Mouse (Mus musculus) testis, adult 2 months (tissue): ENCODE measurements around the gene Card9. TPM values are rescaled to one million over a fixed set of nuclear protein-coding genes. Genes with fewer than 3 reads are reported as not detected.
A peak's percentile ranks its signal among the peaks of the same experiment; 100 is the strongest.

Experiments
- H3K27ac ChIP-seq: fragments of 200-500 bp; 2 replicates; pipeline ENCODE4 v1.5.1; 2012; ENCODE audit warnings: low read depth, low read length; ENCODE audit not compliant: control insufficient read depth, insufficient read depth
- H3K27me3 ChIP-seq: fragments of 200-500 bp; 2 replicates; pipeline ENCODE4 v1.6.1; 2012; ENCODE audit warnings: mild to moderate bottlenecking, low read length, moderate library complexity; ENCODE audit not compliant: control insufficient read depth, insufficient read depth
- H3K36me3 ChIP-seq: fragments of 200-500 bp; 2 replicates; pipeline ENCODE4 v1.6.1; 2012; ENCODE audit warnings: mild to moderate bottlenecking, low read length; ENCODE audit not compliant: control insufficient read depth, insufficient read depth
- H3K4me1 ChIP-seq: fragments of 200-500 bp; 2 replicates; pipeline ENCODE4 v1.6.1; 2012; ENCODE audit warnings: low read length; ENCODE audit not compliant: control insufficient read depth, insufficient read depth
- H3K4me3 ChIP-seq: fragments of 200-500 bp; 2 replicates; pipeline ENCODE4 v1.5.1; 2012; ENCODE audit warnings: low read depth, mild to moderate bottlenecking, low read length, moderate library complexity, mixed read lengths; ENCODE audit not compliant: control insufficient read depth
- CTCF ChIP-seq: fragments of 200-500 bp; IDR thresholded peaks from 2 replicates; pipeline ENCODE4 v1.5.1; 2012; ENCODE audit warnings: low read depth, mild to moderate bottlenecking, inconsistent platforms, low read length, moderate library complexity; ENCODE audit not compliant: control insufficient read depth, insufficient read depth, insufficient replicate concordance
- POLR2A ChIP-seq: fragments of 200-500 bp; IDR thresholded peaks from 2 replicates; pipeline ENCODE4 v1.6.1; 2012; ENCODE audit warnings: low read depth, mild to moderate bottlenecking, inconsistent platforms, low read length, moderate library complexity; ENCODE audit not compliant: control insufficient read depth
- polyA plus RNA-seq: library from polyadenylated mRNA; depleted of rRNA; stranded (reverse); fragments of >200 nt; gene quantifications from 2 replicates; pipeline ENCODE4 v1.2.3, GENCODE M21; 2012

Card9 gene
- polyA plus RNA-seq, 1 experiment: 0.75 TPM

DNA sequence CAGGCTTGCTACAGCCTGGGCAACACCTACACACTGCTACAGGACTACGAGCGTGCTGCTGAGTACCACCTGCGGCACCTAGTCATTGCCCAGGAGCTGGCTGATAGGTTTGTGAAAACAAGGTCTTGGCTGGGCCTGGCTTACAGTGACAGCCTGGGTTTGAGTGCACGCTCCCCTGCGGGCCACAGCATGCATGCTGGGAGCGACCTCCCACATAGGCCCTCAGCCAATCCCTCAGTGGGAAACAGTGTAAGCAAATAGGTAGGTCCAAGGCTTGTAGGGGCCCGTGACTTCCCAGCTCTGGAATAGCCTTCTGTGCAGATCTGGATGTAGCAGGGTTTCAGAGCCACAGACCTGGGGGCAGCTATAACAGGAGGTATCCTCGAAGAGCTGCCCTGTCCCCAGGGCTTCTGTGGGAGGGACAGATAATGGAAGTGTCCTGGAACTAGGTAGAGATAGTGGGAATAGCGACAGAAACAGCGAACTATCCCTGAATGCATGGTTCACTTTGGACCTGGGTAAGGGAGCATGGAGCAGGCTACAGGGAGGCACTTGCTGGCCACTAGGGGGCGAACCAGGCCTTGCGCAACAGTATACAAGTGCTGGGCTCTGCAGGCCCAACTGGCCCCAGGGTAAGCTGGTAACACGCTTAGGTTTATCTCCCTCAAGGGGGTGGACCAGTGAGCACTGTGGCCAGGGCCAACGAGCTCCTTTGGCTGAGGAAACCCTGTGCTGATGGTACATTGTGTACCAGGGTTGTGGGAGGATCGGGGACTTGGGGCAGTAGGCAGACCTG, 35.1 kb downstream of the Card9 start:
- Histone ChIP-seq H3K4me3 (no peak overlapping the region), H3K27ac (no peak overlapping the region), H3K36me3 (no peaks in the 10 kb centered on the region)

DNA sequence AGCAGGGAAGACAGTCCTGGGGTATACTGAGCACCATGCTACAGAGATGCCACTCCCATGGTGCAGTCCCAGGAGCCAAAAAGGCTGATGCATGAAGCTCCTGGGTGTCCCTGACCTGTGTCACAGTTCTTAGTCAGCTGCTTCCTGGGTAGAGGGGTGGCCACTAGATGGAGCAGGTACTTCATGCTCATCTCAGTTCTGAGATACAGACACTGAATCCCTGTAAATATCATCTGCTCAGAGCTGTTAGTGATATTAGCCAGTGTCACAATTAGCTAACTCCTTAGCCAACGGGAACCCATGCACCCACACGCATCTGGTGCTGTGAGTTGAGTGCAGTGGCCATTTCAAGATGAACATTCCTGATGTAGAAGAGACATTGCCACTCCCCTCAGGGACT, 35.8 kb downstream of the Card9 start:
- Histone ChIP-seq H3K27ac (no peak overlapping the region), H3K4me1 (peaks cover 7% of the 10 kb centered on the region), H3K36me3 (no peaks in the 10 kb centered on the region), H3K4me3 (no peak overlapping the region), H3K27me3 (no peaks in the 10 kb centered on the region)
- no peak for TF ChIP-seq POLR2A
- TF ChIP-seq CTCF: no peak; the same call in 1 of the 2 replicates

More for the DNA sequence above, 35.1 kb downstream of the Card9 start:
- TF ChIP-seq CTCF: peak; percentile 93; the same call in 1 of the 2 replicates
- TF ChIP-seq POLR2A: no peak
- H3K4me1 ChIP-seq: peaks cover 7% of the 10 kb centered on the region
- no peaks in the 10 kb centered on the region for H3K27me3 ChIP-seq

DNA sequence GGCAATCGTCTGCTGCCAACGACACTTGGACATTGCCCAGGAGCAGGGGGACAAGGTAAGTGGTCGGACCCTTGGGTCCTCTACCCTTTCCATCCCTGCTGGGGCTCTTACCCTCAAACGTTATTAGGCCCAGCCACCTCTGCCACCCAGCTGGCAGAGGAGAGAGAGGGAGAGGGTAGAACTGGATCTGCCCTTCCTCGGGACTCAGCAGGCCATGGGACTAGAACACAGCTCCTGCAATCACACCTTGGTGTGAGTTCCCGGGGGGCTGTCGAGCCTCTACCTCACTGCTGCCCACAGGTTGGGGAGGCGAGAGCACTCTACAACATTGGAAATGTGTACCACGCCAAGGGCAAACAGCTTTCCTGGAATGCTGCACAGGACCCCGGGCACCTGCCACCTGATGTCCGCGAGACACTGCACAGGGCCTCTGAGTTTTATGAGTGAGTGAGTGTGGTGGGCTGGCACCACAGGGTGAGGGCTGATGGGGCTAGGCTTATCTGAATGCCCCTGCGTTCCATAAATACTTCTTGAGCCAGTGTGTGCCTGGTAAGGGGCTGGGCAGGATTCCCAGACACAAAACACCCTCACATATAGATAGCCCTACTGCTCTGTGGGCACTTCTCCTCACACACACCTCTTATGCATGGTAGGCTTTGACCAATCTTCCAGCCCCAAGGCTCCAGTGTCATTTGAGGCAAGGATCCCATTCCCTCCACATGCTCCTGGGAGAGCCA, 37.0 kb downstream of the Card9 start:
- Histone ChIP-seq H3K27ac (no peak overlapping the region), H3K4me1 (peaks cover 10% of the 10 kb centered on the region), H3K27me3 (no peaks in the 10 kb centered on the region), H3K36me3 (no peaks in the 10 kb centered on the region), H3K4me3 (no peak overlapping the region)
- TF ChIP-seq CTCF: no peak
- TF ChIP-seq POLR2A: no peak

DNA sequence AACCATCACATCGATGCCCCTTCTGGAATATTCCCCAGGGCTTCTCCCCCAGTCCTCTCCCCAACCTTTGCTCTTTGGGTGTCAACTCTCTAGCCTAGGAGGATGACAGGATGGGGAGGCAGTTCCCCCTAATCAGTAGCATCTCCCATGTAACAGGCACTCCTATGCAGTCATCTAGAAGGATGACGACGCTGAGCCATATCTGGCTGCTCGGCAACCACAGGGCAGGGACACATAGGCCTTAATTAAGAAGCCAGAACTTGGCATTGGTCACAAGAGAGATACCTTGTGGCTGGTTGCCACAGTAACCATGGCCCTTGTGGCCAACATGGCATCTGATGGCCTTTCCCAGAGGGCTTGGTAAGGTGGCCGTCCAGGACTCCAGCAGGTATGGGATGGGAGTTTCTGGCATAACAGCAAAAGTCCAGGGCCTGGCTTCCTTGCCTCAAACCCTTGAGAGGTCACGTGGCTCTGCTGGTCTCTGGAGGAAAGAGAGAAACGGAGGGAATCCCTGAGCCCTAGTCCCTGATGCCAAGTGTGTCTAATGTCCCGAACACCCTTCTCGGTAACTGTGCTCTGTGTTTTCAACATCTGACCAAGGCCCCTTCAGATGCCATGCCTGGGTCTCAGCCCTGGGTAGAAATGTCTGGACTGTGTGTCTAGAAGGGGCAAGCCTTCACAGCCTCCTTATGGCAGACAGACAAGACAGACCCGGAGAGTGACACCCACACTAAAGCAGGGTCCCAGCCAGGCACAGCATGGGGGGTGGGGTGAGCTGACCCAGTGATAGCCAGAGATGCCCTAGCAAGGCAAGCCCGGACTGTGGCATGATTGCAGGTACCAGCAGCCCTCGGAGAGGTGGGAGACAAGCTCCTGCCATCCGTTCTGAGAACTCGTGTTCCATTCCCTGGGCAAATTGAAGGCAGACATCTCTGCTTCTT, 40.2 kb downstream of the Card9 start:
- Histone ChIP-seq H3K27ac (no peak overlapping the region), H3K4me1 (peaks cover 12% of the 10 kb centered on the region), H3K27me3 (no peaks in the 10 kb centered on the region), H3K4me3 (no peak overlapping the region), H3K36me3 (no peaks in the 10 kb centered on the region)
- TF ChIP-seq POLR2A (no peak), CTCF (no peak)

DNA sequence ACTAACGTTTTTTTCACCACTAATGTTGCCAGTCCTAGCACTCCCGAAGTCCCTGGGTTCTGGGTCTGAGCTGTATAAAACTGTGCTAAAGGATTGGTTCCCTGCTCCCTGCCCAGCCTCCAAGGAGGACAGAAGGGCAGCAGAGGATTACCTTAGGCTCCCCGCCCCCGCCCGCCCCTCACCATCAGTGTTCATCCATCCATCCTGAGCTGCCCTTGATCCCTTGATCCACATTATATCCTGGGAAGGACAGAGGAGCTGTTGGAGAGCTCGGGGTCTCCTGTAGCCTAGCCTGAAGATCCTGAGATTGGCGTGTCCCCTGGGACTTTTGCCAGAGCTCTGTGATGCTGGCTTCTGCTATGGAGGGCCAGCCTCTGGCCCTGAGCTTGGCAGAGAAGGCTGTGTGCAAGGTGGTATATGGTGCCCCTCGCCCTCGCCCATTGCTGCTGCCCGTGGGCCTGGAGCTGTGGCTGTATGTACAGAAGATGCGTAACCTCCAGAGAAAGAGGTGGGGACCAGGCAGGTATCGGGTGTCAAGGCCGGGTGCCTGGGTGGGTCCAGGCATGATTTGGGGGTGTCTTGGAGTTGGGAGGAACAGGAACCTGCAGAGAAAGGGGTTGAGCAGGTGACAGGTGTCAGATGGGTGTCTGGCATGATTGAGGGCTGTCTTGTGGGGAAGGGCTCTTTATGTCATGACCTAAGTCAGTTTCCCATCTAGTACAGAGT, 41.0 kb downstream of the Card9 start:
- no peaks in the 10 kb centered on the region for H3K27me3 ChIP-seq
- no peaks in the 10 kb centered on the region for H3K36me3 ChIP-seq
- H3K27ac ChIP-seq: no peak overlapping the region
- TF ChIP-seq POLR2A (no peak), CTCF (no peak)
- H3K4me3 ChIP-seq: no peak overlapping the region
- H3K4me1 ChIP-seq: peaks cover 11% of the 10 kb centered on the region

DNA sequence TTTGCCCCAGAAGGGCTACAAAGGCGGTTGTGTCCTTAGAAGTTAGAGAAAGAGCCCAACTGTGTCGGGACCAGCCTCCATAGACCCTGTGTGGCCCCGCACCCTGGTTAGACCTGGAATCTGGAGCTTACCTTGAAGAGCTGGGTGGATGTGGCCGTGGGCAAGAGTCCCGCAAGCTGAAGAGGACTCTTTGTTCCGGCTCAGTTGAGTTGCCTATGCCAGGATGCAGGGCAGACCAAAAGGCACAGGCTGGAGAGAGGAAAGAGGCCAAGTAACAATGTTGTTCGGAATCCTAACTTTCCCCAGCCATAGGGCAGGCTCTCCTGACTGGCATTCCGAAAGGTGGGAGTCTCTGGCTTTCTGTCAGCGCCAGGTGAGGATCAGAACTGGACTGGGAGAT, 41.6 kb downstream of the Card9 start:
- Histone ChIP-seq H3K27me3 (no peaks in the 10 kb centered on the region), H3K36me3 (no peaks in the 10 kb centered on the region), H3K4me3 (no peak overlapping the region)

More for the DNA sequence above, 41.6 kb downstream of the Card9 start:
- Histone ChIP-seq H3K27ac (no peak overlapping the region), H3K4me1 (peaks cover 14% of the 10 kb centered on the region)
- TF ChIP-seq CTCF (no peak), POLR2A (no peak)
